Mouse (Mus musculus) T-helper 17 cell (primary cell): Measurements from ENCODE around the gene Chst11.

ENCODE experiments used
- in situ Hi-C, 2 experiments: fragments of 300-600 bp; cut with MboI, MseI; formaldehyde crosslinking; loops; 1 replicate in 1 of 2; 2 replicates in 1 of 2; pipeline ENCODE4 v1.15.1; 2025; ENCODE audit warnings: high pct_unique_total_duplicates in 2 of 2

Gene Chst11

GRCm38 (mm10) chr10:83071785-83072580 lies 86.7 kb downstream of the Chst11 start:
- in situ Hi-C loops, result no loop called here

- in situ Hi-C loops, result no loop called here
Observed at GRCm38 (mm10) chr10:83073119-83073518, 87.8 kb downstream of the Chst11 start.

GRCm38 (mm10) chr10:83076816-83077215 lies 91.5 kb downstream of the Chst11 start:
- in situ Hi-C loops, result no loop called here

- in situ Hi-C loops, result no loop called here
Observed at GRCm38 (mm10) chr10:83078723-83079122, 93.4 kb downstream of the Chst11 start.

GRCm38 (mm10) chr10:83079755-83080154 lies 94.5 kb downstream of the Chst11 start:
- in situ Hi-C loops, result no loop called here

- in situ Hi-C loops, result no loop called here
Observed at GRCm38 (mm10) chr10:83080275-83080741, 95.0 kb downstream of the Chst11 start.

- in situ Hi-C loops, result no loop called here
Observed at GRCm38 (mm10) chr10:83080930-83081329, 95.6 kb downstream of the Chst11 start.

GRCm38 (mm10) chr10:83083946-83084345 lies 98.6 kb downstream of the Chst11 start:
- in situ Hi-C loops, result no loop called here

- in situ Hi-C loops, result no loop called here
Observed at GRCm38 (mm10) chr10:83088318-83088717, 103.0 kb downstream of the Chst11 start.

- in situ Hi-C loops, result no loop called here
Observed at GRCm38 (mm10) chr10:83088826-83089225, 103.5 kb downstream of the Chst11 start.

- in situ Hi-C loops, result no loop called here
Observed at GRCm38 (mm10) chr10:83090185-83090584, 104.9 kb downstream of the Chst11 start.

GRCm38 (mm10) chr10:83093705-83094104 lies 108.4 kb downstream of the Chst11 start:
- in situ Hi-C loops, result no loop called here

GRCm38 (mm10) chr10:83094248-83094647 lies 109.0 kb downstream of the Chst11 start:
- in situ Hi-C loops, result no loop called here

GRCm38 (mm10) chr10:83094821-83095725 lies 109.8 kb downstream of the Chst11 start:
- in situ Hi-C loops, result loop anchor here in 1 of 2 experiments (5.0 kb wide), 1 partner anchor 87 kb away; no protein-coding TSS in a partner anchor

GRCm38 (mm10) chr10:83096257-83096656 lies 111.0 kb downstream of the Chst11 start:
- in situ Hi-C loops, result loop anchor here in 1 of 2 experiments (5.0 kb wide), 1 partner anchor 86 kb away; no protein-coding TSS in a partner anchor

- in situ Hi-C loops, result loop anchor here in 1 of 2 experiments (5.0 kb wide), 1 partner anchor 83 kb away; no protein-coding TSS in a partner anchor
Observed at GRCm38 (mm10) chr10:83098940-83099339, 113.6 kb downstream of the Chst11 start.

GRCm38 (mm10) chr10:83099669-83100068 lies 114.4 kb downstream of the Chst11 start:
- in situ Hi-C loops, result loop anchor here in 1 of 2 experiments (5.0 kb wide), 1 partner anchor 83 kb away; no protein-coding TSS in a partner anchor

- in situ Hi-C loops, result no loop called here
Observed at GRCm38 (mm10) chr10:83100890-83101289, 115.6 kb downstream of the Chst11 start.

GRCm38 (mm10) chr10:83101421-83102207 lies 116.3 kb downstream of the Chst11 start:
- in situ Hi-C loops, result no loop called here

- in situ Hi-C loops, result no loop called here
Observed at GRCm38 (mm10) chr10:83102745-83103144, 117.4 kb downstream of the Chst11 start.

- in situ Hi-C loops, result no loop called here
Observed at GRCm38 (mm10) chr10:83104221-83104620, 118.9 kb downstream of the Chst11 start.
